Mouse (Mus musculus) forebrain, embryonic 10.5 days (tissue): ENCODE data around the gene Mypop. TPM values are rescaled to one million over a fixed set of nuclear protein-coding genes. Genes with fewer than 3 reads are reported as not detected.
A peak's percentile ranks its signal among the peaks of the same experiment; 100 is the strongest.

Source experiments
- DNase-seq: peaks from one replicate; pipeline ENCODE4 v3.0.0-alpha.2; 2017; ENCODE audit warnings: low spot score; ENCODE audit errors: extremely low spot score
- H3K27ac ChIP-seq: fragments of 300-500 bp; sonication (generic); 2 replicates; pipeline ENCODE4 v1.5.1; 2016; ENCODE audit warnings: mild to moderate bottlenecking
- H3K27me3 ChIP-seq: fragments of 300-500 bp; sonication (generic); 2 replicates; pipeline ENCODE4 v1.6.1; 2016; ENCODE audit warnings: mild to moderate bottlenecking; ENCODE audit not compliant: poor library complexity, severe bottlenecking
- H3K36me3 ChIP-seq: fragments of 300-500 bp; sonication (generic); replicated peaks from 2 replicates; pipeline ENCODE4 v1.6.1; 2016; ENCODE audit warnings: mild to moderate bottlenecking, moderate library complexity
- H3K4me1 ChIP-seq: fragments of 300-500 bp; sonication (generic); 2 replicates; pipeline ENCODE4 v1.6.1; 2016
- H3K4me3 ChIP-seq: fragments of 300-500 bp; sonication (generic); 2 replicates; pipeline ENCODE4 v1.5.1; 2016; ENCODE audit warnings: mild to moderate bottlenecking, moderate library complexity
- H3K9me3 ChIP-seq: fragments of 300-500 bp; sonication (generic); 2 replicates; pipeline ENCODE4 v1.6.1; 2016; ENCODE audit warnings: mild to moderate bottlenecking, moderate library complexity
- WGBS: fragments of 180-500 bp; shearing (Covaris S2); methylation state at CpG from one replicate; pipeline ENCODE4 v1.1.7; 2016; 5-methylcytosine and 5-hydroxymethylcytosine counted together
- polyA plus RNA-seq: library from polyadenylated mRNA; unstranded; fragments of >200 nt; fragmentation: Nextera tagmentation; extraction: Ambion mirVana; gene quantifications from 2 replicates; pipeline ENCODE4 v1.2.1, GENCODE M21; 2016

Mypop gene
- polyA plus RNA-seq, 1 experiment from 2014 or later: 4.4 TPM

DNA sequence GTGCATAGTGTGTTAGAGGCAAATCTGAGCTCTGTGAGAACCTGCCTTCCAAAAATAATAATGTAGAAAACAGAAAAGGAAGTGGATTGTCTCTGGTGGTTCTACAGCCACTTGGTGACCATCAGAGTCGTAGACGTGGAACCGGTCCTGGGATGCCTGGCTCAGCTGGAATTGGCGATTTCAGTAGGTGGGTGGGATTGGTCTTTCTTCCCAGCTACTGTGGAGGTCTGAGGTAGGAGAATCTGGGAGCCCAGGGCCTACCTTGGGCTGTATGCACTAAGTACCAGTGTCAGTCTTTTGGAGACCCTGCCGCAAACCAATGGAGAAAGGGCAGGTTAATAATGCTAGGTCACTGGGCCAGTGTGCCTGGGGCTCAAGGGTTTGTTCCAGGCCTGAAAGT, 2.0 kb downstream of the Mypop start:
- Histone ChIP-seq H3K36me3 (peaks cover 14% of the 10 kb centered on the region), H3K27ac (no peak overlapping the region), H3K4me1 (peaks cover 35% of the 10 kb centered on the region), H3K4me3 (peak overlapping the region; percentile 55), H3K27me3 (peaks cover 42% of the 10 kb centered on the region), H3K9me3 (no peaks in the 10 kb centered on the region)
- DNase-seq: no peak
- WGBS: 89% methylated on average over 5 of the region's 5 CpGs

DNA sequence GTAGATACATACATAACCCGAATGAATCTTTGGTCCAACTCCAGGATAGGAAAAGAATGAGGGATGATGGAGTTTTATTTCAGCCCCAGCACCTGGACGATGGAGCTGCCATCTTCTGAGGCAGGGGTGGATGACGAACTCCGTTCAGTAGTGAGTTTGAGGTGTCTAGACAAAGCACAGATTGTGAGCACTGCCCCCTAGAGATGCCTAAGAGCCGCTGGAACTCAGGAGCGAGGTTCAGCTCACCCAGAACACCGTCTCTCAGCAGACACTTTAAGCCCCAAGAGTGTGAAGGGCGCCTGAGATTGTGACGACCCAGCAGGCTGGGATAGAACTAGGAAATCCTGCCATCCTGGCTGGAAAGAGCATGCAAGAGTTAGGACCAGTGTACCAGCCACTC, 7.8 kb downstream of the Mypop start:
- H3K9me3 ChIP-seq: no peaks in the 10 kb centered on the region
- peaks cover 4% of the 10 kb centered on the region for H3K27me3 ChIP-seq
- H3K4me3 ChIP-seq: no peak overlapping the region
- peaks cover 41% of the 10 kb centered on the region for H3K4me1 ChIP-seq
- WGBS: 39% methylated on average over 9 of the region's 9 CpGs
- peaks cover 19% of the 10 kb centered on the region for H3K36me3 ChIP-seq
- no peak for DNase-seq
- H3K27ac ChIP-seq: no peak overlapping the region

DNA sequence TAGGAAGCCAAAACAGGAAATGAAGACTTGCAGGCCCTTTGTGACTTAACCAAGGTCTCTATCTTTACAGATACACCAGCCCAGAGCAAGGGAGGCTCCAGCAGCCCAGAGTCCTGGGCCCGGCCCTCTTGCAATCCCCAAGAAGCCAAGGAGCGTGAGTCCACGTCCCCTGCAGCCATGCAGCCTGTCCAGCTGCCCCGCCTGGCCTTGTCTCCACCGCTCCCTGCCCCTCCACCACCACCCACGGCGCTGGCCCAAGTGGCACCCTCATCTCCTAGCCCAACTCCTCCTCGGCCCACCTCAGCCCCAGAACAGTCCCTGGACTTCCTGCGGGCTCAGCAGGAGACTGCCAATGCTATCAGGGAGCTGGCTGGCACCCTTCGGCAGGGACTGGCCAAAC, 9.4 kb downstream of the Mypop start:
- Histone ChIP-seq H3K36me3 (peaks cover 28% of the 10 kb centered on the region), H3K4me1 (peaks cover 54% of the 10 kb centered on the region), H3K27me3 (no peaks in the 10 kb centered on the region), H3K27ac (peak overlapping the region; percentile 77), H3K4me3 (peak overlapping the region; percentile 45), H3K9me3 (no peaks in the 10 kb centered on the region)
- no peak for DNase-seq
- WGBS: 63% methylated on average over 10 of the region's 10 CpGs

DNA sequence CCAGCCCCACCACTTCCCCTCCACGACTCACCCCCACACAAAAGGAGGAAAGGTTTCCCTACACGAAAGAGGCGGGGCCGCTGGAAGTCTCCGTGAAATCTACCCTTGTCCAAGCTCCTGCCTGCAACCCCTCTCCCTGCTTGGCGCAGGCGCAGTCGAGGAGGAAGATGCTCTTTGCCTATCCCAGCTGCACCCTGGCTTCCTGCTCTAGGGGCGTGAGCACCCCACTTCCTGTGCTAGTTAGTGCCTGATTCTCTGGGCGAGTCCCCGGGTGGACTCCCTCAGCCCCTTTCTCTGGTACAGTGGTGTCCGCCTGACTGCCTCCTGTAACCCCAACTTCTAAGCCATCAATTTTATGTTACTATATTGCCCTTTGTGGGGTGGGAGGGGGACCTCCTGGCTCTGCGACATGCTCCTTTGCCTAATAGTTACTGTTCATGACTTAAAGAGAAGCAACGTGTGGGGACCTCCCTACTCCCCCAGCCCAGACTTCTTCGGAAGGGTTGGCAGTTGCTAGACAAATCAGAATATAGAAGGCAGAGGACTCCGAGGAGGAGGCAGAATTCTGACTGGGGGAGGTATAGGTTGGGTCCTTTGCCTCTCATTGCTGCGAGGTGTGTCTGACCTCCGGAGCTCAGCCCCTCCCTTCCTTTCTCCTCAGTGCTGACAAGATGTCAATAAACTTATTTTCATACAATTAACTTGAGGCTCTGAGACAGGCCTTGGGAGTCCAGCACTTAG, 10.2 kb downstream of the Mypop start:
- WGBS: 47% methylated on average over 18 of the region's 18 CpGs

DNA sequence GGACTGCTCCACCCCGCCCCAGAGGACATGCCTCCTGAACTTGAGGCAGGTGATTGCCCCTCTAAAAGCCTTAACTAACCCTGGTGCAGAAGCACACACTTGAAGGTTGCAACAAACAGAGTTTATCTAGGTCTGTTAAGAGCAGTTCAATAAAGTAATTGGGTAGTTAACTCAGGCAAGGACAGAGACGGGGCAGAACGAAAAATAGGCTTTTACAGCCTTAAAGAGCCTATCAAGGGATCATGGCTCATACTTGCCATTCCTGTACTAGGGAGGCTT, 10.7 kb downstream of the Mypop start:
- peaks cover 30% of the 10 kb centered on the region for H3K36me3 ChIP-seq
- no peaks in the 10 kb centered on the region for H3K9me3 ChIP-seq
- 86% methylated on average over 3 of the region's 3 CpGs for WGBS
- no peak for DNase-seq
- H3K4me3 ChIP-seq: no peak overlapping the region
- no peaks in the 10 kb centered on the region for H3K27me3 ChIP-seq
- H3K4me1 ChIP-seq: peaks cover 67% of the 10 kb centered on the region
- H3K27ac ChIP-seq: no peak overlapping the region

More for the DNA sequence above, 10.2 kb downstream of the Mypop start:
- no peak for DNase-seq
- Histone ChIP-seq H3K4me1 (peaks cover 62% of the 10 kb centered on the region), H3K27ac (peak overlapping the region; percentile 77), H3K36me3 (peaks cover 31% of the 10 kb centered on the region), H3K9me3 (no peaks in the 10 kb centered on the region), H3K27me3 (no peaks in the 10 kb centered on the region), H3K4me3 (peak overlapping the region; percentile 45)

DNA sequence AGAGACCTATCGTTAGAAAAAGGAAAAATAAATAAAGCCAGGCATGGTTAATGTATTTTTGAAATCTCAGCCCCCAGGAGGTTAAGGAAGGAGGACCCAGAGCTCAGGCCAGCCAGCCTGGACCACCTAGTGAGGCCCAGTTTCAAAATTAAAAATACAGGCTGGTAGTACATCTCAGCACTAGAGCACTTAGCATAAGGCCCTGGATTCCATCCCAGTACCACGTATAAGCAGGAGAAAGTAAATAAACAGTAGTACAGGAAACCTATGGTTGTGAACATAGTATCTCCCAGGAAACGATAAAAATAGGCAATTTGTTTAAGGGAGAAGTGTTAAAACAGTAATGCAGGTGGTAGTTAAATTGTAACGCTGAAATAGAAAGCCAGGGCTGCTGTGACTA, 11.1 kb downstream of the Mypop start:
- Histone ChIP-seq H3K4me1 (peaks cover 71% of the 10 kb centered on the region), H3K36me3 (peaks cover 33% of the 10 kb centered on the region), H3K9me3 (no peaks in the 10 kb centered on the region), H3K4me3 (peak overlapping the region; percentile 46), H3K27ac (peak overlapping the region; percentile 85), H3K27me3 (no peaks in the 10 kb centered on the region)
- 54% methylated on average over 4 of the region's 4 CpGs for WGBS
- DNase-seq: no peak

DNA sequence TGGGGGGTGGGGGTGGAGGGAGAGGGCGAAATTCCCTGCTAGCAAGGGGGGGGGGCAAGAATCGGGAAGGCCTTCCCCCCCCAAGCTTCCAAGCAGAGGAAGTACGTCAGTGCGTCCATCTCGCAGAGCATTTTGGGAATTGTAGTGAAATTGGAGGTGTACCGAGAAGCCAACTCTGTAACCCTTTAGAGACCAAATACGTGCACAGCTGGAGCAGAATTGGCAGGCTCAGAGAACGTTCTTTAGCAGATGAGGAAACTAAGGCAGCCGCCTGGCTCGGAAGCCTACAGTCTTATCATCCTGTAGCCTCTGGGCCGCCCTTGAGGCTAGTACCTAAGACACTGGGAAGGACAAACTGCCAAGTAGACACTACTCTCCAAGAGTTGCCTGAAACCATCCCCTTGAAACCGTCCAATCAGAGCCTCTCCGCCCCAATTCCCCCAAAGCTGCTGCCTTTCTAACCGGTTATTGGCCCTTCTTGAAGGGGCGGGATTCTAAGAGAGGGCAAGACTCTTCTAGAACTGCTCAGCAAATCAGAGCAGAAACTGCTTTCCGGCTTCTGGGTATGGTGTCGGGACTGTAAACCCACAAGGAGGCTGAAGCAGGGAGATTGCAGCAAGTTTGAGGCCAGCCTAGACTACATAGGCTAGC, 11.9 kb downstream of the Mypop start:
- Histone ChIP-seq H3K9me3 (no peaks in the 10 kb centered on the region), H3K4me3 (peak overlapping the region; percentile 46), H3K4me1 (peaks cover 79% of the 10 kb centered on the region), H3K27me3 (no peaks in the 10 kb centered on the region), H3K36me3 (peaks cover 37% of the 10 kb centered on the region), H3K27ac (peak overlapping the region; percentile 85)
- WGBS: 2% methylated on average over 17 of the region's 17 CpGs
- peak; percentile 78 for DNase-seq

DNA sequence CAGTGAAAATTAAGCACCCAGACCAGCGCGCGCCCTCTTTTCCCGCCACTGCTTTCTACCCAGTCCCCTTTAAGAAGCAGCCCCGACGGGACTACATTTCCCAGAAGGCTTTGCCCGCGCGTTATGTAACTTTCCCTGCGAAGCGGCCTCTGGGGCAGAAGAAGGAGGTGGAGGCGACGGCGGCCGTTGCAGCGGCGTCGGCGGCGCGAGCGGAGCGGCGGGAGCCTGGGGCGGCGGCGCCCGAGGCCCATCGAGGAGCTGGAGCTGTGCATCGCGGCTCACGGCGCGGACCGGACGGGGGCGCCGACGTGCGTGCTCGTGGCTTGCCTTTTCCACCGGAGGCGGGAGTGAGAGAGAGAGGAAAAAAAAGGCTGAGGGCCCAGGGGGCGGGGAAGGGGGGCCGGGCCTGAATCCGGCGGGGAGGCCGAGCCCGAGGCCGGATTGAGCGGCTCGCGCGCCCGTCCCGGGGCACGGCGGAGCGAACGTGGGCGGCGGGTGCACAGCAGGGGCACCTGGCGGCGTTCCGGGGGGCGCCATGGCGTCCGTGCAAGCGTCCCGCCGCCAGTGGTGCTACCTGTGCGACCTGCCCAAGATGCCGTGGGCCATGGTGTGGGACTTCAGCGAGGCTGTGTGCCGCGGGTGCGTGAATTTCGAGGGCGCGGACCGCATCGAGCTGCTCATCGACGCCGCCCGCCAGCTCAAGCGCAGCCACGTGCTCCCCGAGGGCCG, 13.0 kb downstream of the Mypop start, which contains the start of gene Irf2bp1:
Gene Irf2bp1, plus strand, starts transcription at position 143 of the 729 bp plus-strand sequence.
- peaks cover 75% of the 10 kb centered on the region for H3K4me1 ChIP-seq
- WGBS: under 1% methylated on average over 90 of the region's 90 CpGs
- peak; percentile 94 for DNase-seq

DNA sequence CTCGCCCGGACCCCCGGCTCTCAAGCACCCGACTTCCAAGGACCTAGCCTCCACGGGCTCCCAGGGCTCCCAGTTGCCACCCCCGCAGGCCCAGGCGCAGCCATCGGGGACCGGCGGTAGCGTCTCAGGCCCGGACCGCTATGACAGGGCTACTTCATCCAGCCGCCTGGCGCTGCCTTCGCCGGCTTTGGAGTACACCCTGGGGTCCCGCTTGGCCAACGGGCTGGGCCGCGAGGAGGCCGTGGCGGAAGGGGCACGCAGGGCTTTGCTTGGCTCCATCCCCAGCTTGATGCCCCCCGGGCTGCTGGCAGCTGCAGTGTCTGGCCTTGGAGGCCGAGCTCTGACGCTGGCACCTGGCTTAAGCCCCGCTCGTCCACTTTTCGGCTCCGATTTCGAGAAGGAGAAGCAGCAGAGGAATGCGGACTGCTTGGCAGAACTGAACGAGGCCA, 13.6 kb downstream of the Mypop start:
- Histone ChIP-seq H3K4me1 (peaks cover 75% of the 10 kb centered on the region), H3K4me3 (peak overlapping the region; percentile 85), H3K9me3 (no peaks in the 10 kb centered on the region), H3K27me3 (no peaks in the 10 kb centered on the region), H3K36me3 (peaks cover 40% of the 10 kb centered on the region), H3K27ac (peak overlapping the region; percentile 95)
- no peak for DNase-seq
- 10% methylated on average over 34 of the region's 34 CpGs for WGBS

More for the DNA sequence above, 13.0 kb downstream of the Mypop start, which contains the start of gene Irf2bp1:
- peaks cover 40% of the 10 kb centered on the region for H3K36me3 ChIP-seq
- peak within 1 kb of the TSS; percentile 95 for H3K27ac ChIP-seq
- H3K27me3 ChIP-seq: no peaks in the 10 kb centered on the region
- peak within 1 kb of the TSS; percentile 85 for H3K4me3 ChIP-seq
- no peaks in the 10 kb centered on the region for H3K9me3 ChIP-seq

DNA sequence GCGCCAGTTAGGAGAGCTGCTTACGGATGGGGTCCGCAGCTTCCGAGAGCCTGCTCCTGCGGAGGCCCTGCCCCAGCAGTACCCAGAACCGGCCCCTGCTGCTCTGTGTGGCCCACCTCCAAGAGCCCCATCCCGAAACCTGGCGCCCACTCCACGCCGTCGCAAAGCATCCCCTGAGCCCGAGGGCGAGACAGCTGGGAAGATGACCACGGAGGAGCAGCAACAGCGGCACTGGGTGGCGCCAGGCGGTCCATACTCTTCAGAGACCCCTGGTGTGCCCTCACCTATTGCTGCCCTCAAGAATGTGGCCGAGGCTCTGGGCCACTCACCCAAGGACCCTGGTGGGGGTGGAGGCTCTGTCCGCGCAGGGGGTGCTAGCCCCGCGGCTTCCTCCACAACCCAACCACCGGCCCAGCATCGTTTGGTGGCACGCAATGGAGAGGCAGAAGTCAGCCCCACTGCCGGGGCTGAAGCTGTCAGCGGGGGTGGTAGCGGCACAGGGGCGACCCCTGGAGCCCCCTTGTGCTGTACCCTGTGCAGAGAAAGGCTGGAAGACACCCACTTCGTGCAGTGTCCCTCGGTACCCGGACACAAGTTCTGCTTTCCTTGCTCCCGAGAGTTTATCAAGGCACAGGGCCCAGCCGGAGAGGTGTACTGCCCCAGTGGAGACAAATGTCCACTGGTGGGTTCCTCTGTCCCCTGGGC, 14.5 kb downstream of the Mypop start:
- H3K4me1 ChIP-seq: peaks cover 68% of the 10 kb centered on the region
- no peak for DNase-seq
- H3K27me3 ChIP-seq: no peaks in the 10 kb centered on the region
- H3K4me3 ChIP-seq: peak overlapping the region; percentile 85
- H3K9me3 ChIP-seq: no peaks in the 10 kb centered on the region
- 84% methylated on average over 34 of the region's 34 CpGs for WGBS
- 0 out of 2 replicates have a peak overlapping the region, but pooled peaks have one; percentile 8 for H3K27ac ChIP-seq
- H3K36me3 ChIP-seq: peaks cover 38% of the 10 kb centered on the region

DNA sequence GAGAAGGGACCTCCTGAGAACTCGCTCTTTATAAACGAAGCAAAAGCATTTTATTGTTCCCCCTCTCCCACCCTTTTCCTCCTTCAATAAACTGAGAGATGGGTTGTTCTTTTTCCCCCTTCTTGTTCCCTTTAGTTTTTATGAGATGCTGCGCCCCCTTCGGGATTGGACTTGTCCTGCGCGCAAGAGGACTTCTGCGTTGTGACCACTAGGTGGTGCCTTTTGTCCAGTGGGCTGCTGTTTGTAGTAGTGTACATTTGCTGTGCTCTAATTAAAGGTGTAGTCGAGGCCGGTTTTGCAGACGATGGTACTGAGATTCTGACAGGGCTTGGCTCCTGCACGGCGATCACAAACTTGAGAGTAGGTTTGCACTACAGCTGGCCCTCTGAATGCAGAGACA, 15.4 kb downstream of the Mypop start:
- peak overlapping the region; percentile 85; the same call in 1 of the 2 replicates for H3K4me3 ChIP-seq
- peaks cover 59% of the 10 kb centered on the region for H3K4me1 ChIP-seq
- H3K9me3 ChIP-seq: no peaks in the 10 kb centered on the region
- no peaks in the 10 kb centered on the region for H3K27me3 ChIP-seq
- H3K27ac ChIP-seq: no peak overlapping the region
- WGBS: 7% methylated on average over 12 of the region's 12 CpGs
- H3K36me3 ChIP-seq: peaks cover 35% of the 10 kb centered on the region
- peak; percentile 83 for DNase-seq
